Mouse (Mus musculus): Measurements from ENCODE around the gene Psmb7. TPM values are rescaled to one million over a fixed set of nuclear protein-coding genes. Genes with fewer than 3 reads are reported as not detected.

The Psmb7 gene
- polyA plus RNA-seq, 1 experiment, result 196 TPM

- DNase-seq (ENCODE audit: low spot score), result no peak
Measured at GRCm38 (mm10) chr2:38591751-38592459, 52.0 kb downstream of the Psmb7 start.

- no peak for DNase-seq (ENCODE audit: low spot score)
Measured at GRCm38 (mm10) chr2:38586733-38587132, 57.2 kb downstream of the Psmb7 start.

GRCm38 (mm10) chr2:38585379-38585736, 58.5 kb downstream of the Psmb7 start:
- DNase-seq (ENCODE audit: low spot score), result no peak

GRCm38 (mm10) chr2:38584514-38585378, 59.1 kb downstream of the Psmb7 start:
- no peak for DNase-seq (ENCODE audit: low spot score)

GRCm38 (mm10) chr2:38583982-38584381, 59.9 kb downstream of the Psmb7 start:
- no peak for DNase-seq (ENCODE audit: low spot score)

- no peak for DNase-seq (ENCODE audit: low spot score)
Measured at GRCm38 (mm10) chr2:38579528-38579927, 64.4 kb downstream of the Psmb7 start.

- DNase-seq (ENCODE audit: low spot score), result no peak
Measured at GRCm38 (mm10) chr2:38578602-38579521, 65.0 kb downstream of the Psmb7 start.

- DNase-seq (ENCODE audit: low spot score), result no peak
Measured at GRCm38 (mm10) chr2:38574697-38575096, 69.2 kb downstream of the Psmb7 start.

- no peak for DNase-seq (ENCODE audit: low spot score)
Measured at GRCm38 (mm10) chr2:38571971-38572601, 71.8 kb downstream of the Psmb7 start.

- no peak for DNase-seq (ENCODE audit: low spot score)
Measured at GRCm38 (mm10) chr2:38562596-38562995, 81.3 kb downstream of the Psmb7 start.

- no peak for DNase-seq (ENCODE audit: low spot score)
Measured at GRCm38 (mm10) chr2:38560296-38561227, 83.3 kb downstream of the Psmb7 start.

GRCm38 (mm10) chr2:38556721-38557120, 87.2 kb downstream of the Psmb7 start:
- DNase-seq (ENCODE audit: low spot score), result no peak

- DNase-seq (ENCODE audit: low spot score), result no peak
Measured at GRCm38 (mm10) chr2:38555659-38556058, 88.2 kb downstream of the Psmb7 start.

- DNase-seq (ENCODE audit: low spot score), result no peak
Measured at GRCm38 (mm10) chr2:38554226-38554995, 89.5 kb downstream of the Psmb7 start.

GRCm38 (mm10) chr2:38552004-38552443, 91.9 kb downstream of the Psmb7 start:
- DNase-seq (ENCODE audit: low spot score), result no peak

GRCm38 (mm10) chr2:38547793-38548517, 95.9 kb downstream of the Psmb7 start:
- DNase-seq (ENCODE audit: low spot score), result no peak

- no peak for DNase-seq (ENCODE audit: low spot score)
Measured at GRCm38 (mm10) chr2:38546748-38547147, 97.1 kb downstream of the Psmb7 start.

- DNase-seq (ENCODE audit: low spot score), result no peak
Measured at GRCm38 (mm10) chr2:38546222-38546621, 97.7 kb downstream of the Psmb7 start.

GRCm38 (mm10) chr2:38545706-38546105, 98.2 kb downstream of the Psmb7 start:
- no peak for DNase-seq (ENCODE audit: low spot score)

Data from urinary bladder, adult 2 months (tissue).